Mouse (Mus musculus) frontal cortex, postnatal 10 days (tissue): ENCODE data around the gene Tenm4.

Experiments
- DNase-seq, 2 experiments: peaks; one replicate each; pipeline ENCODE4 v3.0.0; 2022; ENCODE audit warnings: low spot score in 2 of 2, mixed read lengths in 1 of 2

Gene Tenm4

GRCm38 (mm10) chr7:96806561-96806960 lies 635.5 kb downstream of the Tenm4 start:
- no peak for DNase-seq

- no peak for DNase-seq
Observed at GRCm38 (mm10) chr7:96807281-96808058, 636.4 kb downstream of the Tenm4 start.

DNA sequence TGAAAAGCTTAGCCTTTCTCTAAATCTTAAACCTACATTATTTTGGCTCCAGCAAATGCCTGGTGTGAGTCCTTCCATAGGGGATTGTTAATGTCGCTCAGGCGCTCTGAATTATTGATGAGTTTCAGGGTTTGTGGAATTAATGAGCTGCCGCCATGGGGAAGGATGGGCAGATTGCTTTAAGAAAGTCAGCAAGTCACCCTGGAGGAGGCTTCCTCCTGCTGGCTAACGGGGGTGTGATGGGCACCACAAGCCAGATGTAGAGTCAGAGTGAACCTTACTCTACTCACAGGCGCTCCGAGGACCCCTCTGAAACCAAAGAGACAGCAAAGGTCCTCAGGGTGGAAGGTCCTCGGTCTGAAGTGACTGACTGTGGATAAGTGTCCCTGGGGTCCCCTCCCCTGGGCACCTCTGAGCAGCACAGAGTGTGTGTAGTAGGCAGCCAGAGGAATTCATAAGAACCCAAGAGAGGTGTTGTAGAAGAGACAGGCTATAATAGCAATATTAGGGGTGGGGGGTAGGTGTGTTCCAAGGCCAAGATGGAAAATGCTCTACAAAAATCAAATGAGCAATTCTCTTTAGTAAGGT lies 637.1 kb downstream of the Tenm4 start:
- DNase-seq, result no peak

DNA sequence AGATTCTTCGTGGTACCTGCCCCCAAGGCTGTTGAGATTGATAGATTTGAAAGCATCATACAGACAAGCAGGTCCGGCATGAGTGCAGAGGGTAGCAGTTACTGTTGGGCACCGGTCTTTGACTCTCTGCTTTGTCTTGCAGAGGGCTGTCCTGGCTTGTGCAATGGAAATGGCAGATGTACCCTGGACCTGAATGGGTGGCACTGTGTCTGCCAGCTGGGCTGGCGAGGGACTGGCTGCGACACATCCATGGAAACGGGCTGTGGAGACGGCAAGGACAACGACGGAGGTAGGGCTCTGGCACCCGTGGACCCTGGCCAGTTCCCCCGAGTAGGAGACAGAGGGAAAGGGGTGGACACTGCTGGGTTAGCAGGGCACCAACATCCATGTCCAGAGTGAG lies 640.6 kb downstream of the Tenm4 start:
- no peak for DNase-seq

DNA sequence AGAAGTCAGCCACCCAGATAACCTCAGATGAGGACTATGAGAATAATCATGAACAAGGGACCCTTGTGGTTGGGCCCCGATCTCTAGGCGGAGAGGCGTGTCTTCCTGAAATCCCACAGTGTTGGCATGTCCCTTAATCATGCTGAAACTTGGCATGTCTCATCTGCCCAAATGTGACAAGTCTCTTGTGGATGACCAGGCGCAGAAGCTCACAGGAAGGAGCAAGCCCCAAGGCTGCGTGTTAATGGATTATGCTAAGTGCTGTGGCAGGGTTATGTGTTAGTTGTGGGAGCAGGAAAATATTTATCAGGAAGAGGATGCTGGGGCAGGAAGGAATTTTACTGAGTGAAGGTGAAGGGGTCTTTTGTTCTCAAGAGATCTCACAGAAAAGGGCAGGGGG lies 642.0 kb downstream of the Tenm4 start:
- DNase-seq, result no peak

GRCm38 (mm10) chr7:96813497-96814400 lies 642.7 kb downstream of the Tenm4 start:
- DNase-seq, result no peak

- no peak for DNase-seq
Observed at GRCm38 (mm10) chr7:96814581-96814980, 643.5 kb downstream of the Tenm4 start.

- DNase-seq, result no peak
Observed at GRCm38 (mm10) chr7:96817030-96817674, 646.1 kb downstream of the Tenm4 start.

DNA sequence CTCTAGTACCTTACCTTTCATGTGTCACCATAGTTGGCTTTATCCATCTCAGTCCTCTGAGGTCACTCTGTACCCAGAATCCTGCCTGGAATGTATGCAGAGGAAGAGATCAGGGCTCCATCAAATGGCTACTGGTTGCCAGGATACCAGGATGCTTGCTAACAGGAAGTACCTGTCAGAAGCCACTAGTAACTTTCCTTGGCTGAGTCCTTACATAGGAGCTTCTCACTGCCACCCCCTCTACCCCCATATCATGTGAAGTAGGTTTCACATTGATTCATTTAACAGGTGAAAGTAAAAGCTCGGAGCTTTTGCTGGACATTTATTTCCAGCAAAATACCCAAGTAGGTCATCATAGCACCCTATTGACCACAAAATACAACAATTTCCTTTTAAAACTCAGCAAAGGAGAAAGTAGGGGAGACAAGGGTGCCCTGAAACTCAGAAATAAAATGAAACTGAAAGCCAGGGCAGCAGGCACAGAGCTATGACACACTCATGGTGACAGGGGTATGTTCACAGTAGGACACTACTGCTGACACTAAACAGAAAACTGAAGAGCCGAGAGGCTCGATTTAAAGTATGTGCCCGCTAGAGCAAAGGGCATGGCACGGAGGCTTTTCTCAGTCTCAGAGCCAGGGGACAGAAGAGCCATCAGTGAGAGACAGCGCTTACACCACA lies 647.3 kb downstream of the Tenm4 start:
- DNase-seq, result no peak

GRCm38 (mm10) chr7:96819538-96819937 lies 648.5 kb downstream of the Tenm4 start:
- no peak for DNase-seq

GRCm38 (mm10) chr7:96820343-96820742 lies 649.3 kb downstream of the Tenm4 start:
- no peak for DNase-seq

- no peak for DNase-seq
Observed at GRCm38 (mm10) chr7:96826101-96826500, 655.1 kb downstream of the Tenm4 start.

DNA sequence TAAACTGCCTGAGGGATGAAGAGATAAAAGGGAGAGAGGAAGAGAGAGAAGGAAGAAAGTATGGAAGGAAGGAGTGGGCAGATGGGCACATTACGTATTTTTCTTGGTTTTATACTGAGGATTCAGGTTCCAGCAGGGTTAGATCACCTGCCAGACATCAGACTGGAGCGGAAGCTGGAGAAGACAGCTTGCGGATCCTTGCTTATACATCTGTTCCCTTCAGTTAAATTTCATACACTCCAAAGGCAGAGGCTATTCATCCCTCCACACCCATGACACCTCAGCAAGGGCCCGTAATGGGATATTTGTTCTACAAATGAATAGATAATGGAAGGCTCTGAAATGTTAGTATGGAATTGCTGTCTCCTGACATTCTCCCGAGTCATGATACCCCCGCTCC lies 655.6 kb downstream of the Tenm4 start:
- no peak for DNase-seq

- no peak for DNase-seq
Observed at GRCm38 (mm10) chr7:96832551-96832950, 661.5 kb downstream of the Tenm4 start.

- no peak for DNase-seq
Observed at GRCm38 (mm10) chr7:96833012-96833411, 662.0 kb downstream of the Tenm4 start.

- no peak for DNase-seq
Observed at GRCm38 (mm10) chr7:96834681-96835289, 663.7 kb downstream of the Tenm4 start.

DNA sequence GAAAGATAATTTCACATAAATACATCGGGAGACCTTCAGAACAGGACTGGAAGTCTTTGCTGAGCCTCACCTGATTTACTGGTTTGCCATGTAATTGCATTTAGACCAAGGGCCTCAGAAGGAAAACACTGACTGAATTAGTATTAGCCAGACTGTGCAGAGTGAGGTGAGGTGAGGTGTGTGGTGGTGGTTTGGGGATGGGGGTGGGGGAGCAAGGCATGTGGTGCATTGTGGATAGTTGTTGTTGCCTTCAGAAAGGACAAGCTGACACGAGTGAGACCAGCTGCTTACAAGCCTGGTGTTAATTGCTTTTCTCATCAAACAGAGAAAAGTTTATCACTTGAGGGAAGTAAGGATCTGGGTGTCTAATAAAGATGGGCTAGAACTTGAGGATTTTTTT lies 664.3 kb downstream of the Tenm4 start:
- DNase-seq, result no peak

DNA sequence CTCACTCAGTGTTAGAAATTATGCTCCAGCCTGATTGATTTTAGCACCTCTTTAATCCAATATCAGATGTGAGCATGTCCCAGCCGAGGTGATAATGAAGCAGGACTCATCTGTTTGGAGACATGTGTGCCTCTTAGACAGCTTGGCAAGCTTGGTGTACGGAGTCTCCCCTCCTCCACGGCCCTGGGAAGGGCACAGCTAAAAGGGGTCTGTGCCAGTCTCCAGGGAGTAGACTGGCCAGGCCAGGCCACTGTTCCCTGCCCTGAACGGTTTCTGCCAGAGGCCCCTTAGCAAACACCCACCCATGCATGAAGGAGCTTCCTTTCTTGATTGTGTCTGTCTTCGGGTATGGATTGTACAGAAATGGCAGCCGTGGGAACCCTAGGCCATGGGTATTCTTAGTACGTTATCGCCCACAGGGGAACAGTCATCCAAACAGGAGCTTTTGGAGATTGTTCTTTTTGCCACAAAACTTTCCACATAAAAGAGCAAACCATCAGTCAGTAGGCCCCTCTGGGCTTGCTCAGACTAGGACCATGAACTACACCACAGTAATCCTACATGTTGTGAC lies 667.3 kb downstream of the Tenm4 start:
- DNase-seq, result no peak

GRCm38 (mm10) chr7:96838926-96839325 lies 667.9 kb downstream of the Tenm4 start:
- no peak for DNase-seq

DNA sequence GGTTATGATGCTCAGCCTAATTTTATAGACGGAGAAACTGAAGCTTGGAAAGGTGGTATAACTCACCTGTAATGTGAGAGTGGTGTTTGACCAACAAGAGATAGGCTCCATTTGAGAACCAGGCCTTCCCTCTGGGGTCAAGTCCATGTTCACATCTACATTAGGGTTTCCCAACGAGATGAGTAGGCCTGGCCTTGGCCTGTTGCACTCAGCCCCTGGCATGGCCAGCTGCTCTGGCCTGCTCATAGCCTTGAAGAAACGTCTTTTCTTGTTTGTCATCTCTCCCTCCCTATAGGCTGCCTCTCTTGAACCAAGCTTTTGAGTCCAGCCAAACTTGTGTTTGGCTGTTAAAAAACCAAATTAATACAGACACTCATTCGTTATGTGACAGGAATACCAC lies 668.5 kb downstream of the Tenm4 start:
- DNase-seq, result no peak
